Mouse (Mus musculus) bone marrow macrophage, adult 2 months (primary cell): Measurements from ENCODE around the gene Esrrg.

Experiments
- CTCF ChIP-seq: IDR thresholded peaks from 2 replicates; pipeline ENCODE4 v1.5.1; 2012; ENCODE audit warnings: low read depth, mild to moderate bottlenecking, low read length, moderate library complexity
- POLR2A ChIP-seq: IDR thresholded peaks from 2 replicates; pipeline ENCODE4 v1.6.1; 2012; ENCODE audit warnings: mild to moderate bottlenecking, low read depth, low read length, borderline replicate concordance

DNA sequence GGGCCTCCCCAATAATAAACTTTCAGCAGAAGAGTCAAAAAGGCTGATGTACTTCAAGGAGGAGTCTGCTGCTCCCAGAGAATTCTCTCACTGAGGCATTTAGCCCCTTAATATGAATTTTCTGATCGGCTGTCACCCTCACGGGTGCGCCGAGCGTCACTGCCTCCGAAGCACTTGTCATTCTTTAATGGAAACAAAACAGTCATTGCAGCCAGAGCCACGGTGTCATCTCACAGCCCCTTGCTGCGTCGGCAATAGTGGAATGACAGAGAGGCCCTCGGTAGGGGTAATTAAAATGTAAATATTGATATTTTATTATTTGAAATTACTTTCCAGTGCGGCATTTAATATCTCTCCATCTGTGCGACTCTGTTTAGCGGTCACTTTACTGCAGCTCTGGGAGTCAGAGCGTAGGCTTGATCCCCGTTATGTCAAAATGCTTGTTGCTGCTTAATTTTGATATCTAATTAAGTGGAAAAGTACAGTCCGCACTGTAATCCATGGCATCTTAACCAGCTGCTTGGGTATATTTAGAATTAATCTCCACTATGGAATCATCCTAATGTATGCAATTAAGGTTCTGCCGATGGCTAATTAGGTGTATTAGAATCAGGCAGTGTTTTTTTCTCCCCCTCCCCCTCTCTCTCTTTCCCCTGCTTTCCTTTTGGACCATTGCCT lies 578.0 kb downstream of the Esrrg start:
- TF ChIP-seq POLR2A (no peak), CTCF (no peak)
